Mouse (Mus musculus) cerebellum, postnatal 25 days (tissue): ENCODE results near the gene Sntb2.
A peak's percentile ranks its signal among the peaks of the same experiment; 100 is the strongest.

Experiments
- DNase-seq, 2 experiments: peaks; one replicate each; pipeline ENCODE4 v3.0.0; 2021; ENCODE audit warnings: mixed read lengths in 2 of 2

Sntb2 gene

DNA sequence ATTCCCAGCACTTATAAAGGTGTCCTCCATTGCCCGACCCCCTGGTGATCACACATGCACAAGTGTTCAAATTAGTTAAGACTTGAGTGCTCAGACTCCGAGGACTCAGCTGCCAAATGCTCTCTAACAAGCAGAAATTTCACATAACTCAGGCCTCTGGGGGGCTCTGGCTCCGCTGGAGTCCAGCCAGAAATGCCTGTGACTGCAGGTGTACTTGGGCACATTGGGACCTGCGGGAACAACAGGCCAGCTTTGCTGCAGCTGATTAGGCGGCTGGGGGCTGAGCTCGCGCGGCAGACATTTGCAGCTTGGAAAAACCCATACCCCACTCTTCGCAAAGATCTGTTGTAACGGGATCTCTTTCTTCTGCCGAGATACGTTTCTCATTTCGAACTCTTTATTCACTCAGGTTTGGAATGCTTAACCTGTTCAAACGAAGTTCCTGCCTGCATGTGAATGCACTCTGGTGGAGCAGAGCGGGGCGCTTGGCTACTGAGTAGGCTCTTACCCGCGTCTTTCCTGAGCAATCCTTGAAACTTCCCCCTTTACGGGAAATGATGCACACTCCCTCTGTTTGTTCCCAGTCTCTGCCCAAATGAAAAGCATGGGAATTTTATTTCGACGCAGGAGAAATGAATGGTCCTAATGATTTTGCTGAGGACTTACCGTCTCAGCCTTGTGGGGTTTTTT is 3.0 kb upstream of the Sntb2 start:
- peak; percentile 12 to 30 for DNase-seq

DNA sequence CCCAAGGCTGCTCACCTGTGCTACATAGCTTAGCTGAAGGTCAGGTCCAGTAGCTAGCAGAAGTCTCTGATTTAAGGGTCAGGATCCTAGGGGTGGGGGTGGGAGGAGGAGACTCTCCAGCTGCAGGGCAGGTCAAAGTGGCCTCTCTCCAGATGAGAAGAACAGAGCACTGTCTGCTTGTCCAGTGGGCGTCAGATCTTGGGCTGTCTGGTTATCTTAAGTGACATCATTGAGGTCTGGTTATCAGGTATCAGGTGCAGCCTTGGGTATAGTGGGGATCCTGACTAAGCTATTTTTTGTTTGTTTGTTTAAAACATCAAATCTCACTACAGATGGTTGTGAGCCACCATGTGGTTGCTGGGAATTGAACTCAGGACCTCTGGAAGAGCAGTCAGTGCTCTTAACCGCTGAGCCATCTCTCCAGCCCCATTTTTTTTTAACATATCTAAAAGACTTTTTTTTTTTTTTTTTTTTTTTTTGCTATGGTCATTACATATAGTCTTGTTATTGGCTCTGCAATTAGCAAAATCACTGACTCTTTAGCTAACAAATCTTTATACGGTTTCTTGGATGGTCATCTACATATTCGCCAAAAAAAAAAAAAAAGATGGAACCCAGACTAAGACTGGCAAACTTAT is 1.9 kb upstream of the Sntb2 start:
- DNase-seq, result no peak

DNA sequence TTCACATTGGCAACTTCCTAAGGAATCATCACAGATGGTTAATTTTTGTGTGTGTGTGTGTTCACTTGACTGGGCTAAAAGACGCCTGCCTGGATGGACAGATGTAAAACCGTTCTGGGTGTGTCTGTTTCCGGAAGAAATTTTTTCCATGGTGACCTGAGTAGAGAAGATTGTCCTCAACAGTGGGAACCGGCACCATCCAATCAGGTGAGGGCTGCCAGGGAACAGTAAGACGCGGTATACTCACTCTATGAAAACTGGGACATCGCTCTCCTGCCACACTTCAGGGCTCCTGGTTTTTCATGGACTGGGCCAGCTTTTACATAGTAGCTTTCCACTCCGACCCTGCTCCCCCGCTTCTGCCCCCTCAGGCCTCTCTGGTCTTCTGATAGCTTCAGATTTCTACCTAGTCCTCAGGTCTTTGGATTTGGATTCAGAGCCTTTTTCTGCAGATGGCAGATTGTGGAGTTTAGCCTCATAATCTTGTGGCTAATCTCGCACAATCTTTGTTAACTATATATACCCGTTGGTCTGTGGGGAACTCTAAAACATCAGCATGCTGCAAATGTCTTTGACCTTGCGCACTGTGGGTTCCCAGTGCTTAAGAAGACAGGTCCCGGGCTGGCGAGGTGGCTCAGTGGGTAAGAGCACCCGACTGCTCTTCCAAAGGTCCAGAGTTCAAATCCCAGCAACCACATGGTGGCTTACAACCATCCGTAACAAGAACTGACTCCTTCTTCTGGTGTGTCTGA is 1.1 kb upstream of the Sntb2 start:
- peak in 1 of 2 experiments; percentile 11 for DNase-seq

DNA sequence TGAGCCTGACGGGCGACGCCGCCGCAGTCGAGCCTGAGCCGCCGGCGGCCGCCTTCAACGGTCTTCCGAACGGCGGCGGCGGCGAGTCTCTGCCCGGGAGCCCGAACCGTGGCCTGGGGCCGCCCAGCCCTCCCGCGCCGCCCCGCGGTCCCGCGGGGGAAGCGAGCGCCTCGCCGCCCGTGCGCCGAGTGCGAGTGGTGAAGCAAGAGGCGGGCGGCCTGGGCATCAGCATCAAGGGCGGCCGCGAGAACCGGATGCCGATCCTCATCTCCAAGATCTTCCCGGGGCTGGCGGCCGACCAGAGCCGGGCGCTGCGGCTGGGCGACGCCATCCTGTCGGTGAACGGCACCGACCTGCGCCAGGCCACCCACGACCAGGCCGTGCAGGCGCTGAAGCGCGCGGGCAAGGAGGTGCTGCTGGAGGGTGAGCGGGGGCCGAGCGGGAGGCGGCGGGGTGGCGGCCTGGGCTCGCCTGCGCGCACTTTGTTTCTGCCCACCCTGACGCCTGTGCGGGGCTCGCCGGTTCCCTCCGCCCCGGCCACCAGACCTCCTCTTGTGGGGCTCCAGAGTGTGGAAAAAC is 438 bp downstream of the Sntb2 start:
- DNase-seq, result peak; percentile 77

DNA sequence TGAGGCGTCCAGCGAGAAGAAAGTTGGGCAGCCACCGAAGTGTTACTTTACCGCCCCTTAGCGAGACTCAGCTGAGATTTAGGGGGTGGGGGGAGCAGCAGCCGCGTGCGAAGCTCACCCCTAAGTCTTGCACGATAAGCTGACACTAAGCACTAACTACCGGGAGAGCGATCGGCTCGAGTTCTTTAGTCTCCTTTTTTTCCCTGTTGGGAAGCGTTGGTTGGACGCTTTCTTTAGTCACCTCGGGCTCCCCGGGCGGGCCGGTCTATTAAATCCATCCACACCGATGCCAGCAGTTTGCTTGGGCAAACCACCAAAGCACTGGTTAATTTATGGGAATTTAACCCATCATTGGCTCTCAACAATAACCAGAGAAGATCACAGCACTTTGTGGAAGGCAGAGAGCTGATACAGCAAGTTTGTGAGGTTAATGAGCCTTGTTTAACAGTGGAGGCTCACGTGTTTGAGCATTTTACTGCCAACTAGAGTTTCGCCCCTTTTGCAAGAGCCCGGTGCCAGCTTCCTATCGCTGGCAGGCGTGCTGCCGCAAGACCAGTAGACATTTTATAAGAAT is 1.0 kb downstream of the Sntb2 start:
- peak; percentile 46 to 54 for DNase-seq

DNA sequence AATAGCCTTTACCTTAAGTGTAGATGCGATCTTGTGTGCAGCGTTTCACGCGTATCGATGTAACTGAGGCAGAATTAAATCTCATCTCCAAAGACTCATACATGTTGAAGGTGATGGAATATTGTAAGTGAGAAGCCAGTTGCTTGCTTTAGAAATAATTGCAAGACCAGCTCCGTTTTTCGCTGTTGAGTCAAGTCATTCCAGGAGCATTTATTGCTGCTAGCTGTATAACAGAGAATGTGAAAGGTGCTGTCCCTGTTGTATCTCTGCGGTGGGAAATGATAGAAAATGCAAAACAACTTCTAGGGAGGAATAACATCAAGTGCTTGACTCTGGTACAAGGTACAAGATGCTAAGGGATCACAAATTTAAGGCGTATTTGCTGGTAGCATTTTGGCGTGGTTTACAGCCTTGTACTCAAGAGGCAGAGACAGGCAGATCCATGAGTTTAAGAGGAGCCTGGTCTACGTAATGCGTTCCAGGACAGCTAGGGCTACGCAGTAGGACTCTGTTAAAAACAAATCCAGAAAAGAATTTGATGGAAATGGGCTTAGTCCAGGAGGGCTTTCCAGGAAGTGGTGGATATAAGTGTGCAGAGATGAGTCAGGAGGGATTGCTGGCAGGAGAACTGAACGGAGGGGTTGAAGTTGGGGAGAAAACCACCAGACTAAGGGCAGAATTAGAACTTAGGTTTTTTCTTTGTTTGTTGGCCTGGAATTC is 1.7 kb downstream of the Sntb2 start:
- no peak for DNase-seq

DNA sequence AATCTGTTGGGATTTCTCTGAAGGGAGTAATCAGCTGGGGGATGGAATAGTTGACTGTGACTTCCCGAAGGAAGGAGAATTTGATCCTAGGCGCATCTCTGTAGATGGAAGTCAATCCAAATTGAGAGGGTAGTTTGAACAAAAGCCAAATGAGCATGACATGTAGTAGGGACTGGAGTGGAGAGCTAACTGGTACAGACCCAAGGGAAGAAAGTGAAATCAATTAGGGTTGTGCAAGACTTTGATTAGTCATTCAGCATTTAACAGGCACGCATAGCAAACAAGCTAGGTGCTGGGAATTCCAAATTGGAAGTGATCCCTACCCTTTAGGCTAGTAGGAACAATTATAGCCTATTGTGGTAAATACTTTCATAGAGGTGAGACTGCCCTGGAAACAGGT is 6.3 kb downstream of the Sntb2 start:
- no peak for DNase-seq

DNA sequence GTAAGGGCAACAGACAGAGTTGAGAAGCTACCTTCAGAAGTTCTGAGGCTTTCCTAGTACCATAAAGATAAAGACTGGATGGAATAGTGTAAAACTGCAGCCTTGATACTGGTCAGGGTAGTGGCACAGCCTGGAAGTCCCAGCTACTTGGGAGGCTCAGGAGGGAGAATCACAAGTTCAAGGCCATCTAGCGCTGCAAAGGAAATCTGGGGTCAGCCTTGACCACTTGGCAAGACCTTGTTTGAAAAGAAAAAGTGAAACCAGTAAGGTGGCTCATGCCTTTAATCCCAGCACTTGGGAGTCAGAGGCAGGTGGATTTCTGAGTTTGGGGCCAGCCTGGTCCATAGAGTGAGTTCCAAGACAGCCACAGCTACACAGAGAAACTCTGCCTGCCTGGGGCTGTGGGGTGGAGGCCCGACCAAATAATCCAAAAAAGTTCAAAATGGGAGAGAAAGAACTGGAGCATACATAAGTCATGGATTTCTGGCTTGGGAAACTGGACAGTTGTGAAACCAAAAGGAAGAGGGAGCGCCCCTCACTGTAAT is 8.4 kb downstream of the Sntb2 start:
- DNase-seq, result no peak

DNA sequence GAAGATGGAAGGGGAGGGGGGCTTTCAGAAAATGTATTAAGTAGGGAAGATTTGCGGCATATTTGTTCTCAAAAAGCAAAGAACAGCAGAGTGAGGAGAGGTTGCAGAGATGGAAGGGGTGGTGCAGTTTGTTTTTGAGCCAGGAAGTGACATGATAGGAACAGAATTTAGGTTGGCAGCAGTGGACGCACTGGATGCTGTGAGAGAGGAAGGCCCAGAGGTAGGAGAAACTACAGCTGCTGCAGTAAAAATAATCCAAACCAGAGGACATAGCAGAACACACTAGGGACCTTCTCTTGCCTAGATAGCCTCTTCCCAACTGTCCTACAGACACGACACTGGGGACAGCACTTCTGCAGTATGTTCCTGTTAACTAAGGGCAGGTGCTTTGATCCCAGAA is 9.2 kb downstream of the Sntb2 start:
- no peak for DNase-seq

DNA sequence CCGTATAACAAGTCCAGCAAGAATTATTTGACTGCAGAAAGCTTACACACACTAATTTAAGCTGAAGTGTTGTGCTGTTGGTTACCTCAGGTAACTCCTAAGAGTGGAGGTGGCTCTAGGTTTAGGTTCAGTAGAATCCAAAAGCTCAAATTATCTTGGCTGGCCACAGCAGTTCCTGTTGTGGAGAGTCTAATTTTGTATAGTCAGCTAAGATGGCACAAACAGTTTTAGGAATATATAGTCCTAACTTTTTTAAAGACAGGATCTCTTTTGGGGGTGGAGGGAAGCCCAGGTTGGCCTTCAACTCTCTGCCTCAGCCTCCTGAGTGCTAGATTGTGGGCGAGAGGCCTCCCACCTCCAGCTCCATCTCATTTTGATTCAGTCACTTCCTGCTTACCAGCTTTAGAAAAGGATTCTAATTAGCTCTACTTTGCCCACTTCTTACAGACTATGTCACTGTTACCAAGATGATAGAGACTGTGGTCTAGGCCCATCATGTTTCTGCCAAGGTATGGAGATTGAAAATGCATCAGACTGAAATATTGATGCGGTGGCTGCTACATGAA is 13.2 kb downstream of the Sntb2 start:
- DNase-seq, result no peak

DNA sequence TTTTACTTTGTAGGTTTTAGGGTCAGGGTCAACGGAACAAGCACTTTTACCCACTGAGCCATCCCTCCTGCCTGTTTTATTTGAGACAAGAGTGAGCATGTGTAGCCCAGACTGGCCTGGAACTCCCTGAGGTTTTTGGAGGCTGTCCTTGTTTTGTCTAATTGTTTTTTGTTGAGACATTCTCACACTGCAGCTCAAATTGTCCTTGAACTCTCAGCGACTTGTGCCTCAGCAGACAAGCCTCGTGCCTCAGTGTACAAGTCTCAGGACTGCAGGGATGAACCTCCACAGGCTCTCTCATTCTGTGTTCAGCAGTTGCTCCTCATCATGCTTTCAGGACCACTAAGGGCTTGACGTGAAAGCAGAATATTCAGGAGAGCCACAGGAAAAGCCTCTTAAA is 16.2 kb downstream of the Sntb2 start:
- DNase-seq, result no peak

DNA sequence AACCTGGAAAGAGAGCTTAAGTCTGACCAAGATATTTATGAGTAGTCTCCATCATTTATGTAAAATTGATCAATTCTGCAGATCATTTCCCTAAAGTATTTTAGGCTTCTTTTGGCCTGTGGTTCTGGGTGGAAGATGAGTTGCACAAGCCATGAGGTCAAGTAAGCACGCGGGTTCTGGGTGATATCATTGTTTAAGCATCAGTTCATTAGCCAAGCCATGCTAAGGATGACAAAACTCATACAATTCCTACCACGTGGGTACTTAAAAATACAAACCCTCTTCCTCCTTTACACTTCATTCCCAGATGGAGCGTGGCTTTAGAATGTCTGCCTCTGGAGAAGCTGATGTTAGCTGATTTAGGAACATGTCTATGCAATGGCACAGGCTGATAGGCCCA is 18.0 kb downstream of the Sntb2 start:
- DNase-seq, result no peak

DNA sequence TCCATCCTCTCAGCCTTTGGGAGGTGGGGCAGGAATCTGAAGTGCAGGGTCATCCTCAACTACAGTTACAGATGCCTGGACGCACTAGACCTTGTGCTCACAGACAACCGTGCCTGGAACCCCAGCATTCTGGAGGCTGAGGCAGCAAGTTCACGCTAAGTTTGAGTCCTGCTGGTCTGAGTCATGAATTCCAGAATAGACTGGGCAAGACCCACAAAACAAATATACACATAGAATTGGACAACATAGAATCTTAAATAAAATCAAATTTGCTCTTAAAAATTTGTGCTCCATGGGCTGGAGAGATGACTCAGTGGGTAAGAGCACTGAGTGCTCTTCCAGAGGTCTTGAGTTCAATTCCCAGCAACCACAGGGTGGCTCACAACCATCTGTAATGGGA is 21.5 kb downstream of the Sntb2 start:
- DNase-seq, result no peak

DNA sequence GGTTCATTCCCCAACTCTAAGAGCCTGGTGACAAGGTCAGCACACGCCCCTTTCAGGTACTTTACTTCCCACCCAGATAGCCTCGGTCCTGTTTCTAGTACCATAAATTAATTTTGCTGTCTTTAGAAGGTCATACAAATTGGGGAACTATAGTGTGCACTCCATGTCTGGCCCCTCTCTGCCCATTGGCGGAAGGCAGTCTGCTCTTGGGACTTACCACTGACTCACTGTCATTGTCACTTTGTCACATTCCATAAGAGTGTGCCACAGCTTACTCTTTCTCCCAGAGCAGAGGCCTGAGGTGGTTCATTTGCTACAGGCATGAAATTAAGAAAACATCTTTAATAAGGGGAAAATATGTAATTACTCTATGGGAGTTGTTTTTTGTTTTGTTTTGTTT is 22.7 kb downstream of the Sntb2 start:
- DNase-seq, result no peak

DNA sequence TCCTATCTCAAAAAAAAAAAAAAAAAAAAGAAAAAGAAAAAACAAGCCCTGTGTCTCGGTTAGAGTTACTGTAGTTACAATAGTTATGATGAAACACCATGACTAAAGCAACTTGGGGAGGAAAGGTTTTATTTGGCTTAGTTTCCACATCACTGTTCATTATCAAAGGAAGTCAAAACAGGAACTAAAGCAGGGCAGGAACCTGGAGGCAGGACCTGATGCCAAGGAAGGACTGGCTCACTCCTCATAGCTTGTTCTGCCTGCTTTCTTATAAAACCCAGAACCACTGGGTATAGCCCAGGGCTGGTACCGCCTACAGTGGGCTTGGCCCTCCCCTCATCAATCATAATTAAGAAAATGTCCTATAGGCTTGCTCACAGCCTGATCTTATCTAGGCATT is 24.1 kb downstream of the Sntb2 start:
- no peak for DNase-seq

DNA sequence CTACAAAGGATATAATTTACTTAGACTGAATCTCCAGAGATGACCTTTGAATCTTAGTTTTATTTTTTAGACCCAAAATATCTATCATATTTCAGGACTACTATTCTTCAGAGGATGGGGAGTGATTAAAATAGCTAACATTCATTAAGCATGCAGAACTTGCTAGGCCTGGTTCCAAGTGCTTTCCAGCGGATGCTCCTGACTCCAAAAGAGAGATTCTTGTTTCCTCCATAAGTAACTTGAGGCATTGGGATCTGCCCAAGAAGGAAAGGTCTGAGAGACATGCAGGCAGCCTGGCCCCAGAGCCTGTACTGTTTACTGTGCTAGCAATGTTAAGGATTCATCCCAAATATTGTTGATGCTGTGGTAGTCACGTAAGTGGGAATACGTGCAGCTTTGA is 26.8 kb downstream of the Sntb2 start:
- DNase-seq, result no peak

DNA sequence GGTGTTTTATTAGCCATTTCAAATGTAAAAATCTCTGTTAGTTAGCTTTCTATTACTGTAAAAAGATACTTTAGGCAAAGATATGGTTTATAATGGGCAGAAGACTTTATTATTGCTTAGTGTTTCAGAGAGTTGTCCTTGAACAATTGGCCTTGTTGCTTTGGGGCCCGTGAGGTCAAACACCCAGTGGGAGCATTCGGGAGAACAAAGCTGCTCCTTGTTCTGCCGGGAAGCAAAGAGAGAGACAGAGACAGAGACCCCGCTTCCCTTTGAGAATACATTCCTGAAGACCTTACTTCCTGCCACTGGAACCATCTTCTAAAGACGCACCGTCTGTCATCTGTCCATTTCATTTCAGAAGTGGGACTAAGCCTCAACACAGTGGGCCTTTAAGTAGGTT is 27.8 kb downstream of the Sntb2 start:
- DNase-seq, result no peak

DNA sequence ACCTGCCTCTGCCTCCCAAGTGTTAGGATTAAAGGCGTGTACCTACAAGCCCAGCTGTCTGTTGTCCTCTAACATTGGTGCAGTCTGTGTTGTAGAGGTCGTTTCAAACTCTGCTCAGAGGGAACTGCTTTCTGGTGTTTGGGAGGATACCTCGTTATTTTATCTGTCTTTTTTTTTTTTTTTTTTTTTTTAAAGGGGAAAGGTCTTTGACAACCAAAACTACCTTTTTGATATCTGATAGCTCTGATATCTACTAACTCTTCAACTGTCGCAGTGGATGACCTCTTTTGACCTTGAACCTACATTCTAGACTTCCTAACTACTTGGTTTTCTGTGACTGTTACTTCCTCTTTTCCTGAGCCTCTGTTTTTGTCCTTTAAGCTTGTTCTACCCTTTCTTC is 29.0 kb downstream of the Sntb2 start:
- no peak for DNase-seq

DNA sequence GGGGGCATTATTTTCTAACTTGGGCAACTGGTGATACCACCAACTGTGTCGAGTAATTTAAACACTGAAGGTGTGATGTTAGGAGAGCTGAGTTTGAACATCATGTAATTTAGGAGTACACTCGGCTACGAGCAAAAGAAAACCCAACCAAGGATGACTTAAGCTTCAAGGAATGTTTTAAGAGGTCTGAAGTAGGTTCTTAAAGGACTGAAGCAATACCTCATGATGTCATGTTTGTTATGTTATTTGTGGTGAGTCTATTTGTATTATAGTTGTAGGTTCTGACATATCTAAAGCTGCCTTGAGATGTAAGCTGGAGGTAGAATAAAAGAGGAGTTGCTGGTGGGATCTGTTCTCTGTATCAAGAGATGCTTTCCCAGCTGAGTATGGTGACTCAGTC is 34.4 kb downstream of the Sntb2 start:
- no peak for DNase-seq

DNA sequence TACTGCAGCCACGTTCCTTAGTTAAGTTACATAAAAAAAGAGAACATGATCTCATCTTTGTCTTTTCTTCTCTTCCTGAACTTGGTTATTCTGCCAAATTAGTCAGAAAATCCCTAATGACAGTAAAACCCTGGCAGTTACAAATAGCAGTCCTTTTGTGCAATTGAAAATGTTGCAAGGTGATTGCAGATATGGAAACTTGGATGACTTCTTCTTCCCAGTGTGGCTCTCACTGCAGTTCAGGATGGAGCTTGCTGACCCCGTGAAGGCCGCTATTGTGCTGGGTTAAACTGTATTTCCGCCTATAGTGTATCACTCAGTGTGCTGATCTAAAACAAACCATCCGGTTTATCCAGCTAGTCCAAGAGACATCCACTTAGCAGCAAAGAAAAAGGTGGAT is 36.4 kb downstream of the Sntb2 start:
- DNase-seq, result no peak

DNA sequence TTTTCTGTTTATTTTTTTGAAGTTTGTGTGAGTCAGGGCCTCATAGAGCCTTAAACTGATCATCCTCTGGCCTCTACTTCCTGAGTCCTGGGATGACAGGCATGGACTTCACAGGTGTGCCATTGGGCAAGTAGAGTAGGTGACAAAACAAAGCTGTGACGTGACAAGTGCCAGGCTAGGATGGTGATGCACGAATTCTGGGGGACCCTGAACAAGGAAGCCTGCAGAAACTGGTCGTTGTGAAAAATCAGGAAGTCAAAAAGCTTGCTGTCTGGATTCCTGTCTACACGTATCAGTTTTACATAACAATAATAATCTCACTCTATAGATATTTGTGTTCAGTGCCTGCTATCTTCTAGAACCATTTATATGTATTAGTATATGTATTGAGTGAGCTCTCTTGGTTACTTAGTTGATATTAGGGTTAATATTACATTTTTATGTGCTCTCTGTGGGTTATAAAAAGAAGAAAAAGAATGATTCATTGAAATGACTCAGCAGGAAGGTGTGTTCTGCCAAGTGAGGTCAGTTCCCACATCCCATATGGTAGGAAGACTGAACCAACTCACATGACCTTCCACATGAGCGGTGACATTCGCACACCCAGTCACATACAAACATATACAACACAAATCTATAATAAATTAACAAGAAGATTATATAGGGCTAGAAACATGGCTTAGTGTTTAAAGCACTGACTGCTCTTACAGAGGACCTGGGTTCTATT is 37.2 kb downstream of the Sntb2 start:
- peak; percentile 14 to 43 for DNase-seq
